Mouse (Mus musculus): ENCODE data around the gene Olfr419. TPM values are rescaled to one million over a fixed set of nuclear protein-coding genes. Genes with fewer than 3 reads are reported as not detected.

The Olfr419 gene
- polyA plus RNA-seq (2012; rRNA removed) = not detected in 2 replicates

GRCm38 (mm10) chr1:174251961-174252360 is at the start of gene Olfr419:
Gene Olfr419 (minus strand): TSS chr1:174252061.
- no peak for DNase-seq (ENCODE audit: low spot score)

GRCm38 (mm10) chr1:174270643-174271042 is 18.8 kb upstream of the Olfr419 start:
- DNase-seq (ENCODE audit: low spot score) = no peak

- DNase-seq (ENCODE audit: low spot score) = no peak
Measured at GRCm38 (mm10) chr1:174269162-174269561, 17.3 kb upstream of the Olfr419 start.

DNA sequence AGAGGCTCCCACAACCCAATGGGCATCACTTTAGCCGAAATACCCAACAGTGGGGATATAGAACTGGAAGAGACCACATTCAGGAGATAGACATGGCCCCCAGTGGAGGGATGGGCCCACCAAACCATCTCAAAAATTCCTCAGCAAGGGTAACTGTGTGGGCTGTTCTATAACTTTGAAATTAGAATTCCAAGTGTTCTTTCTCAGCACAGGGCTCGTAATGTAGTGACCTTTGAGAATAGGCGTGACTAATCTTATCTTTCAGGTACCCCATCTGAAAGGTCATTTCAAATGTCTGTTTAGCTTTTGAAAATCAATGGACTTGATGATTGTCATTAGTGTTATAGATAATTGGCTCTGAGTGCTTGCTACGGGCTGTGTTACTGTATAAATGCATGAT is 16.0 kb upstream of the Olfr419 start:
- no peak for DNase-seq (ENCODE audit: low spot score)

GRCm38 (mm10) chr1:174250376-174250775 is 1.5 kb downstream of the Olfr419 start:
- DNase-seq (ENCODE audit: low spot score) = no peak

- no peak for DNase-seq (ENCODE audit: low spot score)
Measured at GRCm38 (mm10) chr1:174247170-174247569, 4.7 kb downstream of the Olfr419 start.

- DNase-seq (ENCODE audit: low spot score) = no peak
Measured at GRCm38 (mm10) chr1:174246080-174246479, 5.8 kb downstream of the Olfr419 start.

DNA sequence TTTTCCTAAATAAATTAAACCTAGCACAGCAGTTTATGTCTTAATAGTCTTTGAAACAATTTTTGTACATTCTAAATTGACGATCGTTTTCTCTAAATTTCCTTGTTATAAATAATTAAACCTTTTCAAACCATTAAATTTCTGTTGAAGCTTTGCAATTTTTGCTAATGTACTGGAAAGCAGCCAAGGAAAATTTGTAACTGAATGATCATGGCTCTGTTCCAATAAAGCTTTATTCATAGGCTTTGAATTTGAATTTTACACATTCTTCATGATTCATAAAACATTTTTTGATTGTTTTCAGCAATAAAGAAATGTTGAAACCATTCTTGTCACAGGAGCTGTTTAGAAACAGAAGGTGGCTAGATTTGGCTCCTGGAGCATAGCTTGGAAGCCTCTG is 7.2 kb downstream of the Olfr419 start:
- DNase-seq (ENCODE audit: low spot score) = no peak

DNA sequence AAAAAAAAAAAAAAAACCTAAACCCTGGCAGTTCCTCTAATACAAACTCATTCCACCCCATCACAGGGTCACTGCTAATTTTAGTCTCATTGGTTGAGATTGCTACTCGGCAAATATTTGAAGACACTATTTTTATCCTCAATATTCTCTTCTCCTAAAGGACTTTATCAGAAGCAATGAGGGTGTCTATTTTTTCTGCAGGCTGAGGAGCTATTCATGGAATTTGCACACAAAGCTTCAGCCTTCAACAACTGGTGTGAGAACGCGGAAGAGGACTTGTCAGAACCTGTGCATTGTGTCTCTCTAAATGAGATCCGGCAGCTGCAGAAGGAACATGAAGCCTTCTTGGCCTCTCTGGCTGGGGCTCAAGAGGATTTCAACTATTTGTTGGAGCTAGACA is 11.9 kb downstream of the Olfr419 start:
- DNase-seq (ENCODE audit: low spot score) = no peak

GRCm38 (mm10) chr1:174216528-174217204 is 35.2 kb downstream of the Olfr419 start:
- DNase-seq (ENCODE audit: low spot score) = no peak

DNA sequence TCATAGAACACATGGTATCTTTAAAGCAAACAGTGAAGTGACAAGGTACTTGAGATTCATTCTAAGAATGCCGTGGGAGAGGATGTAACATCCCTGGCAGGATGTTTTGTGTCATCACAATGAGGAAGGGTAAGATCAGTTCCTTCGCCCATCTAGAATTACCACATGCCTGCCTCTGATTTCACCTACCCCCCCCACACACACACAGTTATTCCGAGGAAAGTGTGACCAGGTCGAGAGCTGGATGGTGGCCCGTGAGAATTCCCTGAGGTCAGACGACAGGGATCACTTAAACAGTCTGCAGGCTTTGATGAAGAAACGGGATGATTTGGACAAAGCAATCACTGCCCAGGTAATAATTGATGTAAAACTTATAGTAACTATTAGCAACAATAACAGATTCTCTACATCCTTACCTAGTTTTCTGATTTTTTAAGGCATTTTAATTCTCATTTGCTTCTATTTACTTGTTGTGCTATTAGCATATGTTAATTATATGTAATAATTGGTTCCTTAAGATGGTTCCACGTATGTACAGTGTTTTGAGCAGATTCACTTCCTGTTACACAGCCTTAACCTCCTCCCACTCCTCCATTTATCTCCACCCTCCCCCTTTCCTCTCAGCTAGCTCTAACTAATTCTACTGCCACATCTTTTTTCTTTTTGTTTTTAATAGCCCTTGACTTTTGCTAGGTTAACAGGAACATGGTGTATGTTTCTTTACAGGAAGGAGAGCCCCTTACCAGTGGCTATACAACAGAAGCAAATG is 36.4 kb downstream of the Olfr419 start:
- DNase-seq (ENCODE audit: low spot score) = no peak

GRCm38 (mm10) chr1:174212286-174212685 is 39.6 kb downstream of the Olfr419 start:
- no peak for DNase-seq (ENCODE audit: low spot score)

GRCm38 (mm10) chr1:174204699-174205098 is 47.2 kb downstream of the Olfr419 start:
- DNase-seq (ENCODE audit: low spot score) = no peak

Other genes with a start within 250 kb of the Olfr419 start
- gene Ifi205, start 220.3 kb downstream of the Olfr419 start, polyA plus RNA-seq (2012; rRNA removed) = 5.7 and 7.0 TPM in 2 replicates
- 0.03 and 0.08 TPM in 2 replicates for gene Olfr433, start 211.4 kb downstream of the Olfr419 start, polyA plus RNA-seq (2012; rRNA removed)
- not detected in 2 replicates for gene Olfr432, start 202.9 kb downstream of the Olfr419 start, polyA plus RNA-seq (2012; rRNA removed)
- gene Olfr430, start 185.5 kb downstream of the Olfr419 start, polyA plus RNA-seq (2012; rRNA removed) = not detected in 2 replicates
- not detected in 2 replicates for gene Olfr429, start 167.7 kb downstream of the Olfr419 start, polyA plus RNA-seq (2012; rRNA removed)
- not detected in 2 replicates for gene Olfr427, start 155.2 kb downstream of the Olfr419 start, polyA plus RNA-seq (2012; rRNA removed)
- gene Olfr231, start 130.9 kb downstream of the Olfr419 start, polyA plus RNA-seq (2012; rRNA removed) = not detected in 2 replicates
- not detected in 2 replicates for gene Olfr424, start 120.5 kb downstream of the Olfr419 start, polyA plus RNA-seq (2012; rRNA removed)
- gene Olfr420, start 96.4 kb downstream of the Olfr419 start, polyA plus RNA-seq (2012; rRNA removed) = not detected in 2 replicates
- gene Spta1, start 79.3 kb downstream of the Olfr419 start, polyA plus RNA-seq (2012; rRNA removed) = 0.01 and 0.03 TPM in 2 replicates
- gene Mptx1, start 78.5 kb upstream of the Olfr419 start, polyA plus RNA-seq (2012; rRNA removed) = not detected in 2 replicates
- gene Olfr417, start 113.1 kb upstream of the Olfr419 start, polyA plus RNA-seq (2012; rRNA removed) = not detected in 2 replicates
- gene Olfr248, start 139.0 kb upstream of the Olfr419 start, polyA plus RNA-seq (2012; rRNA removed) = not detected in 2 replicates
- not detected in 2 replicates for gene Olfr414, start 172.0 kb upstream of the Olfr419 start, polyA plus RNA-seq (2012; rRNA removed)
- gene Olfr220, start 190.0 kb upstream of the Olfr419 start, polyA plus RNA-seq (2012; rRNA removed) = not detected in 2 replicates
- gene Fmn2, start 249.8 kb upstream of the Olfr419 start, polyA plus RNA-seq (2012; rRNA removed) = 0.04 and 0.09 TPM in 2 replicates